Mouse (Mus musculus) c-Kit-positive CD71-negative TER-119-negative erythroid progenitor cells, embryonic 14.5 days (primary cell): ENCODE data around the gene Knl1.

ENCODE experiments used
- DNase-seq: peaks from one replicate; pipeline ENCODE4 v3.0.0-alpha.2; 2013; ENCODE audit warnings: low read depth

Gene Knl1

GRCm38 (mm10) chr2:119035397-119035745 lies 11.5 kb upstream of the Knl1 start:
- no peak for DNase-seq

GRCm38 (mm10) chr2:119040882-119041281 lies 6.0 kb upstream of the Knl1 start:
- no peak for DNase-seq

GRCm38 (mm10) chr2:119045163-119045562 lies 1.8 kb upstream of the Knl1 start:
- DNase-seq = no peak

- DNase-seq = no peak
Measured at GRCm38 (mm10) chr2:119047849-119048248, 930 bp downstream of the Knl1 start.

GRCm38 (mm10) chr2:119050132-119050650 lies 3.3 kb downstream of the Knl1 start:
- DNase-seq = no peak

- DNase-seq = no peak
Measured at GRCm38 (mm10) chr2:119060139-119060538, 13.2 kb downstream of the Knl1 start.

- DNase-seq = no peak
Measured at GRCm38 (mm10) chr2:119072397-119072796, 25.5 kb downstream of the Knl1 start.

GRCm38 (mm10) chr2:119086156-119086555 lies 39.2 kb downstream of the Knl1 start:
- DNase-seq = no peak

GRCm38 (mm10) chr2:119101552-119101951 lies 54.6 kb downstream of the Knl1 start:
- DNase-seq = no peak

- no peak for DNase-seq
Measured at GRCm38 (mm10) chr2:119106583-119106982, 59.7 kb downstream of the Knl1 start.

GRCm38 (mm10) chr2:119108554-119108953 lies 61.6 kb downstream of the Knl1 start:
- peak; percentile 46 for DNase-seq

GRCm38 (mm10) chr2:119111060-119111459 lies 64.1 kb downstream of the Knl1 start:
- DNase-seq = no peak

- peak; percentile 76 for DNase-seq
Measured at GRCm38 (mm10) chr2:119112438-119113112, 65.7 kb downstream of the Knl1 start, which contains the start of gene Rad51. Gene Rad51 (plus strand): TSS chr2:119112793.

GRCm38 (mm10) chr2:119113121-119113925 lies 66.4 kb downstream of the Knl1 start:
- DNase-seq = no peak

GRCm38 (mm10) chr2:119136346-119136898 lies 89.5 kb downstream of the Knl1 start:
- DNase-seq = peak; percentile 29

- no peak for DNase-seq
Measured at GRCm38 (mm10) chr2:119145199-119145598, 98.3 kb downstream of the Knl1 start.

GRCm38 (mm10) chr2:119146435-119146834 lies 99.5 kb downstream of the Knl1 start:
- no peak for DNase-seq

- DNase-seq = no peak
Measured at GRCm38 (mm10) chr2:119147160-119147678, 100.3 kb downstream of the Knl1 start.

GRCm38 (mm10) chr2:119147775-119148174 lies 100.9 kb downstream of the Knl1 start:
- no peak for DNase-seq

- DNase-seq = no peak
Measured at GRCm38 (mm10) chr2:119152255-119152654, 105.3 kb downstream of the Knl1 start.

GRCm38 (mm10) chr2:119154683-119155082 lies 107.8 kb downstream of the Knl1 start:
- DNase-seq = no peak
